Mouse (Mus musculus) small intestine, adult 2 months (tissue): Measurements from ENCODE around the gene Dnaaf1. TPM values are rescaled to one million over a fixed set of nuclear protein-coding genes. Genes with fewer than 3 reads are reported as not detected.

ENCODE experiments used
- H3K27ac ChIP-seq: fragments of 200-500 bp; 2 replicates; pipeline ENCODE4 v1.5.1; 2012; ENCODE audit warnings: low read depth, low read length, control low read depth, inconsistent platforms; ENCODE audit not compliant: insufficient read depth
- H3K27me3 ChIP-seq: fragments of 200-500 bp; 2 replicates; pipeline ENCODE4 v1.6.1; 2012; ENCODE audit warnings: mild to moderate bottlenecking, moderate library complexity, low read length, inconsistent platforms; ENCODE audit not compliant: control insufficient read depth, insufficient read depth
- H3K36me3 ChIP-seq: fragments of 200-500 bp; 2 replicates; pipeline ENCODE4 v1.6.1; 2012; ENCODE audit warnings: mild to moderate bottlenecking, low read length, control low read depth, inconsistent platforms; ENCODE audit not compliant: control insufficient read depth, insufficient read depth
- H3K4me1 ChIP-seq: fragments of 200-500 bp; 2 replicates; pipeline ENCODE4 v1.6.1; 2012; ENCODE audit warnings: low read length, inconsistent platforms, mixed read lengths; ENCODE audit not compliant: control insufficient read depth, insufficient read depth, insufficient read length
- H3K4me3 ChIP-seq: fragments of 200-500 bp; 2 replicates; pipeline ENCODE4 v1.5.1; 2012; ENCODE audit warnings: low read depth, mild to moderate bottlenecking, control low read depth, inconsistent platforms, low read length, moderate library complexity
- CTCF ChIP-seq: fragments of 200-500 bp; IDR thresholded peaks from 2 replicates; pipeline ENCODE4 v1.5.1; 2012; ENCODE audit warnings: low read depth, mild to moderate bottlenecking, control low read depth, inconsistent platforms, low read length, moderate library complexity, mixed read lengths; ENCODE audit not compliant: insufficient replicate concordance, insufficient read length; ENCODE audit errors: extremely low read depth
- POLR2A ChIP-seq: fragments of 200-500 bp; IDR thresholded peaks from 2 replicates; pipeline ENCODE4 v1.6.1; 2012; ENCODE audit warnings: low read depth, mild to moderate bottlenecking, control low read depth, inconsistent platforms, low read length, moderate library complexity
- WGBS: fragments of 180-500 bp; shearing (Covaris S2); methylation state at CpG from one replicate; pipeline ENCODE4 v1.1.7; 2018; 5-methylcytosine and 5-hydroxymethylcytosine counted together
- polyA plus RNA-seq: library from polyadenylated mRNA; depleted of rRNA; stranded (reverse); fragments of >200 nt; gene quantifications from 2 replicates; pipeline ENCODE4 v1.2.3, GENCODE M21; 2012; rRNA removed

Dnaaf1 gene
- polyA plus RNA-seq, 1 experiment = 9.4 TPM

DNA sequence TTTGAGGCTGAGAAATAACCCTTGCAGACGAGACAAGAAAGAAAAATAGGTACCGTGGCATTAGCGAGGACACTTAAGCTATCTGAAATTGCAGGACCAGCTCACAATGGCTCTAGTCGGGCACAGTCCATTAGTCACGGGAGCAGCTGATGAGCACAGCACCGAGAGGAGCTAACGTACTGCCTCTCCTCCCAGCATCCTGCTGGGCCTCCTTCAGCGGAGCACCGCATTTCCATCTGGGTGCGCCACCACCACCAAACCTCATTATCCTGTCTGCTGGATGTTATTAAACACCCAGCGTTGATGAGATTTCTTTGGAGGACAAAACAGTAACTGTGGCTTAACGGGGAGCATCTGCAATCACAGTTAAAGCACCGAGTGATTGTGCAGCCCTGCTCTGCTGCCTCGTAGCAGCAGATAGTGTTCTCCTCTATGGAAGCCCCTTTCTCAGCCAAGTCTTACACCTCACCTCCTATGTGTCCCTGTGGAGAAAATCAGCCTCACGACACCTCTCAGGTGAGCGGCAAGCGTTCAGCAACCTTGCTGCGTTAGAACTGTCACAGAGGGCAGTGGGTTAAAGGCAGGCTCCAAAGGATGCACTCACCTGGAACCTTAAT lies 70.1 kb downstream of the Dnaaf1 start:
- H3K27ac ChIP-seq = no peak overlapping the region
- no peaks in the 10 kb centered on the region for H3K36me3 ChIP-seq
- no peaks in the 10 kb centered on the region for H3K27me3 ChIP-seq
- whole genome bisulfite sequencing = 65% methylated on average over 18 of the region's 18 CpGs
- no peak for TF ChIP-seq CTCF
- TF ChIP-seq POLR2A = no peak
- no peak overlapping the region for H3K4me3 ChIP-seq
- peaks cover 13% of the 10 kb centered on the region; the same call in 1 of the 2 replicates for H3K4me1 ChIP-seq

- TF ChIP-seq CTCF (peak; percentile 35; the same call in 1 of the 2 replicates), POLR2A (no peak)
- no peak overlapping the region for H3K4me3 ChIP-seq
- H3K36me3 ChIP-seq = no peaks in the 10 kb centered on the region
- H3K27me3 ChIP-seq = no peaks in the 10 kb centered on the region
- peaks cover 6% of the 10 kb centered on the region; the same call in 1 of the 2 replicates for H3K4me1 ChIP-seq
- WGBS = 73% methylated on average over 3 of the region's 3 CpGs
- H3K27ac ChIP-seq = no peak overlapping the region
Measured at GRCm38 (mm10) chr8:119646197-119646596, 71.2 kb downstream of the Dnaaf1 start.

DNA sequence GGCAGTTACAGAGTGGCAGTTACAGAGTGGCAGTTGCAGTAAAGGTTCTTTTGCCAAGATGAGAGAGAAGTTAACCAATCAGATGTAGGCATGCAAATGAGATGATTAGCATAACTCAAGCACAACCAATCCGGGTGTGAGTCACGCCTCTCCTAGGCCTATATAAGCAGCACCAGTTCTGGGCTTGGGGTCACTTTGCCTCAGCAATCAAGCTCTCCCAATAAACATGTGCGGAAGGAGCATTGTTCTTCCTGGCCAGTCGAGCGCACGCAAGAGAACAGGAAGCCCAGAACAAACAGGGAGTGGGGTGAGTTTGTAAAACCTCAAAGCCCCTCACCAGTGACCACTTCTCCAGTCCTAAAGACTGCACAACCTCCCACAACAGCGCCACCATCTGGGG lies 71.8 kb downstream of the Dnaaf1 start:
- TF ChIP-seq POLR2A (no peak), CTCF (no peak)
- Histone ChIP-seq H3K4me1 (peaks cover 6% of the 10 kb centered on the region; the same call in 1 of the 2 replicates), H3K27me3 (no peaks in the 10 kb centered on the region), H3K4me3 (no peak overlapping the region), H3K27ac (no peak overlapping the region), H3K36me3 (no peaks in the 10 kb centered on the region)
- 84% methylated on average over 7 of the region's 7 CpGs for WGBS

Other genes with a start within 250 kb of the Dnaaf1 start
- gene Hsbp1, start 230.7 kb upstream of the Dnaaf1 start, polyA plus RNA-seq = 53.4 and 94.0 TPM in 2 replicates
- gene Mlycd, start 180.4 kb upstream of the Dnaaf1 start, polyA plus RNA-seq = 29.0 and 49.6 TPM in 2 replicates
- gene Osgin1, start 141.1 kb upstream of the Dnaaf1 start, polyA plus RNA-seq = 78.7 and 306 TPM in 2 replicates
- gene Necab2, start 128.5 kb upstream of the Dnaaf1 start, polyA plus RNA-seq = 0.44 and 0.72 TPM in 2 replicates
- gene Slc38a8, start 73.5 kb upstream of the Dnaaf1 start, polyA plus RNA-seq = 0.36 and 0.68 TPM in 2 replicates
- gene Mbtps1, start 16.5 kb upstream of the Dnaaf1 start, polyA plus RNA-seq = 24.4 and 43.1 TPM in 2 replicates
- 13.4 and 20.9 TPM in 2 replicates for gene Hsdl1, start 52 bp upstream of the Dnaaf1 start, polyA plus RNA-seq
- 15.9 and 23.6 TPM in 2 replicates for gene Taf1c, start 30.0 kb downstream of the Dnaaf1 start, polyA plus RNA-seq
- 0.27 and 0.96 TPM in 2 replicates for gene Adad2, start 37.5 kb downstream of the Dnaaf1 start, polyA plus RNA-seq
- gene Kcng4, start 60.4 kb downstream of the Dnaaf1 start, polyA plus RNA-seq = 0.38 and 0.82 TPM in 2 replicates
- 33.8 and 34.5 TPM in 2 replicates for gene Wfdc1, start 91.1 kb downstream of the Dnaaf1 start, polyA plus RNA-seq
- 3.0 and 4.8 TPM in 2 replicates for gene Atp2c2, start 124.8 kb downstream of the Dnaaf1 start, polyA plus RNA-seq
- 4.6 and 7.4 TPM in 2 replicates for gene Tldc1, start 203.2 kb downstream of the Dnaaf1 start, polyA plus RNA-seq